Mouse (Mus musculus): ENCODE measurements around the gene Nae1. TPM values are rescaled to one million over a fixed set of nuclear protein-coding genes. Genes with fewer than 3 reads are reported as not detected.

Gene Nae1
- polyA plus RNA-seq, 1 experiment from 2014 or later = 95.6 TPM

- Histone ChIP-seq H3K27ac (no peak overlapping the region), H3K27me3 (ENCODE audit: insufficient read depth, poor library complexity, severe bottlenecking) (peaks cover 78% of the 10 kb centered on the region), H3K4me3 (peak overlapping the region; percentile 65), H3K4me1 (peaks cover 22% of the 10 kb centered on the region), H3K9me3 (no peaks in the 10 kb centered on the region), H3K36me3 (no peaks in the 10 kb centered on the region)
- no peak for DNase-seq (ENCODE audit: low spot score)
- 17% methylated on average over 8 of the region's 8 CpGs for whole genome bisulfite sequencing
Measured at GRCm38 (mm10) chr8:104541515-104541880, 7.1 kb upstream of the Nae1 start.

GRCm38 (mm10) chr8:104540710-104541514 lies 6.5 kb upstream of the Nae1 start:
- Histone ChIP-seq H3K27ac (no peak overlapping the region), H3K27me3 (ENCODE audit: insufficient read depth, poor library complexity, severe bottlenecking) (peaks cover 78% of the 10 kb centered on the region), H3K4me3 (peak overlapping the region; percentile 65), H3K36me3 (no peaks in the 10 kb centered on the region), H3K9me3 (no peaks in the 10 kb centered on the region), H3K4me1 (peaks cover 22% of the 10 kb centered on the region)
- under 1% methylated on average over 75 of the region's 76 CpGs for WGBS
- DNase-seq (ENCODE audit: low spot score) = no peak

- H3K27ac ChIP-seq = no peak overlapping the region
- peaks cover 78% of the 10 kb centered on the region for H3K27me3 ChIP-seq (ENCODE audit: insufficient read depth, poor library complexity, severe bottlenecking)
- no peaks in the 10 kb centered on the region for H3K36me3 ChIP-seq
- H3K4me1 ChIP-seq = peaks cover 28% of the 10 kb centered on the region
- peak overlapping the region; percentile 65 for H3K4me3 ChIP-seq
- 31% methylated on average over 7 of the region's 7 CpGs for WGBS
- no peaks in the 10 kb centered on the region for H3K9me3 ChIP-seq
- DNase-seq (ENCODE audit: low spot score) = no peak
Measured at GRCm38 (mm10) chr8:104540238-104540637, 5.8 kb upstream of the Nae1 start.

- DNase-seq (ENCODE audit: low spot score) = no peak
- Histone ChIP-seq H3K36me3 (no peaks in the 10 kb centered on the region), H3K4me1 (peaks cover 33% of the 10 kb centered on the region), H3K4me3 (no peak overlapping the region), H3K27ac (no peak overlapping the region), H3K9me3 (no peaks in the 10 kb centered on the region), H3K27me3 (ENCODE audit: insufficient read depth, poor library complexity, severe bottlenecking) (peaks cover 77% of the 10 kb centered on the region)
- 90% methylated on average over 2 of the region's 2 CpGs for WGBS
Measured at GRCm38 (mm10) chr8:104539566-104539965, 5.1 kb upstream of the Nae1 start.

- Histone ChIP-seq H3K36me3 (no peaks in the 10 kb centered on the region), H3K27me3 (ENCODE audit: insufficient read depth, poor library complexity, severe bottlenecking) (peaks cover 71% of the 10 kb centered on the region), H3K27ac (no peak overlapping the region), H3K4me1 (peaks cover 37% of the 10 kb centered on the region), H3K9me3 (no peaks in the 10 kb centered on the region), H3K4me3 (no peak overlapping the region)
- WGBS = 85% methylated on average over 4 of the region's 4 CpGs
- no peak for DNase-seq (ENCODE audit: low spot score)
Measured at GRCm38 (mm10) chr8:104538896-104539295, 4.5 kb upstream of the Nae1 start.

GRCm38 (mm10) chr8:104536028-104536427 lies 1.6 kb upstream of the Nae1 start:
- WGBS = 79% methylated on average over 4 of the region's 4 CpGs
- DNase-seq (ENCODE audit: low spot score) = no peak
- Histone ChIP-seq H3K4me3 (no peak overlapping the region), H3K4me1 (peaks cover 36% of the 10 kb centered on the region), H3K9me3 (no peaks in the 10 kb centered on the region), H3K27me3 (ENCODE audit: insufficient read depth, poor library complexity, severe bottlenecking) (peaks cover 42% of the 10 kb centered on the region), H3K27ac (no peak overlapping the region), H3K36me3 (peaks cover 2% of the 10 kb centered on the region; the same call in 1 of the 2 replicates)

- Histone ChIP-seq H3K27ac (0 out of 2 replicates have a peak overlapping the region, but pooled peaks have one; percentile 3), H3K4me1 (peaks cover 30% of the 10 kb centered on the region), H3K4me3 (peak overlapping the region; percentile 97), H3K9me3 (no peaks in the 10 kb centered on the region), H3K36me3 (peaks cover 2% of the 10 kb centered on the region; the same call in 1 of the 2 replicates), H3K27me3 (ENCODE audit: insufficient read depth, poor library complexity, severe bottlenecking) (peaks cover 35% of the 10 kb centered on the region)
- 22% methylated on average over 7 of the region's 7 CpGs for WGBS
- DNase-seq (ENCODE audit: low spot score) = no peak
Measured at GRCm38 (mm10) chr8:104535378-104535777, 941 bp upstream of the Nae1 start.

GRCm38 (mm10) chr8:104534779-104535141 lies 323 bp upstream of the Nae1 start:
- peaks cover 29% of the 10 kb centered on the region for H3K27me3 ChIP-seq (ENCODE audit: insufficient read depth, poor library complexity, severe bottlenecking)
- H3K9me3 ChIP-seq = no peaks in the 10 kb centered on the region
- peak overlapping the region; percentile 97 for H3K4me3 ChIP-seq
- DNase-seq (ENCODE audit: low spot score) = no peak
- WGBS = 10% methylated on average over 9 of the region's 9 CpGs
- peaks cover 7% of the 10 kb centered on the region for H3K36me3 ChIP-seq
- peaks cover 28% of the 10 kb centered on the region for H3K4me1 ChIP-seq
- peak overlapping the region; percentile 98 for H3K27ac ChIP-seq

GRCm38 (mm10) chr8:104533551-104533950 lies 886 bp downstream of the Nae1 start:
- Histone ChIP-seq H3K27me3 (ENCODE audit: insufficient read depth, poor library complexity, severe bottlenecking) (peaks cover 17% of the 10 kb centered on the region; the same call in 1 of the 2 replicates), H3K4me1 (peaks cover 28% of the 10 kb centered on the region), H3K27ac (peak overlapping the region; percentile 98), H3K4me3 (peak overlapping the region; percentile 97), H3K36me3 (peaks cover 14% of the 10 kb centered on the region), H3K9me3 (no peaks in the 10 kb centered on the region)
- WGBS = 21% methylated on average over 7 of the region's 7 CpGs
- no peak for DNase-seq (ENCODE audit: low spot score)

GRCm38 (mm10) chr8:104529671-104530070 lies 4.8 kb downstream of the Nae1 start:
- DNase-seq (ENCODE audit: low spot score) = no peak
- WGBS = 83% methylated on average over 6 of the region's 6 CpGs
- no peak overlapping the region for H3K4me3 ChIP-seq
- H3K27me3 ChIP-seq (ENCODE audit: insufficient read depth, poor library complexity, severe bottlenecking) = no peaks in the 10 kb centered on the region
- peaks cover 18% of the 10 kb centered on the region for H3K4me1 ChIP-seq
- H3K9me3 ChIP-seq = no peaks in the 10 kb centered on the region
- peaks cover 40% of the 10 kb centered on the region for H3K36me3 ChIP-seq
- H3K27ac ChIP-seq = no peak overlapping the region

GRCm38 (mm10) chr8:104517872-104518271 lies 16.6 kb downstream of the Nae1 start:
- no peak for DNase-seq (ENCODE audit: low spot score)
- H3K4me3 ChIP-seq = no peak overlapping the region
- no peak overlapping the region for H3K27ac ChIP-seq
- H3K36me3 ChIP-seq = peaks cover 79% of the 10 kb centered on the region
- 82% methylated on average over 5 of the region's 5 CpGs for WGBS
- no peaks in the 10 kb centered on the region for H3K4me1 ChIP-seq
- H3K9me3 ChIP-seq = no peaks in the 10 kb centered on the region
- H3K27me3 ChIP-seq (ENCODE audit: insufficient read depth, poor library complexity, severe bottlenecking) = no peaks in the 10 kb centered on the region

- no peaks in the 10 kb centered on the region for H3K27me3 ChIP-seq (ENCODE audit: insufficient read depth, poor library complexity, severe bottlenecking)
- no peak overlapping the region for H3K27ac ChIP-seq
- H3K36me3 ChIP-seq = peaks cover 18% of the 10 kb centered on the region
- H3K4me3 ChIP-seq = peak overlapping the region; percentile 86
- peaks cover 14% of the 10 kb centered on the region for H3K4me1 ChIP-seq
- H3K9me3 ChIP-seq = no peaks in the 10 kb centered on the region
- 79% methylated on average over 3 of the region's 3 CpGs for WGBS
- no peak for DNase-seq (ENCODE audit: low spot score)
Measured at GRCm38 (mm10) chr8:104510134-104510533, 24.3 kb downstream of the Nae1 start.

GRCm38 (mm10) chr8:104509061-104510006 lies 25.1 kb downstream of the Nae1 start, which contains the start of gene Terb1:
Gene Terb1, minus strand, starts transcription at chr8:104509910.
- Histone ChIP-seq H3K27ac (peak within 1 kb of the TSS; percentile 85), H3K4me1 (peaks cover 14% of the 10 kb centered on the region), H3K36me3 (peaks cover 12% of the 10 kb centered on the region), H3K27me3 (ENCODE audit: insufficient read depth, poor library complexity, severe bottlenecking) (no peaks in the 10 kb centered on the region), H3K4me3 (peak within 1 kb of the TSS; percentile 86), H3K9me3 (no peaks in the 10 kb centered on the region)
- WGBS = 2% methylated on average over 64 of the region's 64 CpGs
- peak; percentile 79 for DNase-seq (ENCODE audit: low spot score)
